Mouse (Mus musculus) inflammation-experienced regulatory T-cells, adult 6 months (primary cell): ENCODE measurements around the gene Fbxl2. TPM values are rescaled to one million over a fixed set of nuclear protein-coding genes. Genes with fewer than 3 reads are reported as not detected.

Source experiments
- ATAC-seq: one replicate; pipeline ENCODE4 v1.8.0; 2017
- polyA plus RNA-seq, 3 experiments: library from polyadenylated mRNA; unstranded; fragments of 100-300 nt; shearing (Covaris generic); gene quantifications; one replicate each; pipeline ENCODE4 v1.2.1; 2017

Fbxl2 gene
- polyA plus RNA-seq, 3 experiments from 2014 or later = 0.58 to 6.3 (median 1.2) TPM

DNA sequence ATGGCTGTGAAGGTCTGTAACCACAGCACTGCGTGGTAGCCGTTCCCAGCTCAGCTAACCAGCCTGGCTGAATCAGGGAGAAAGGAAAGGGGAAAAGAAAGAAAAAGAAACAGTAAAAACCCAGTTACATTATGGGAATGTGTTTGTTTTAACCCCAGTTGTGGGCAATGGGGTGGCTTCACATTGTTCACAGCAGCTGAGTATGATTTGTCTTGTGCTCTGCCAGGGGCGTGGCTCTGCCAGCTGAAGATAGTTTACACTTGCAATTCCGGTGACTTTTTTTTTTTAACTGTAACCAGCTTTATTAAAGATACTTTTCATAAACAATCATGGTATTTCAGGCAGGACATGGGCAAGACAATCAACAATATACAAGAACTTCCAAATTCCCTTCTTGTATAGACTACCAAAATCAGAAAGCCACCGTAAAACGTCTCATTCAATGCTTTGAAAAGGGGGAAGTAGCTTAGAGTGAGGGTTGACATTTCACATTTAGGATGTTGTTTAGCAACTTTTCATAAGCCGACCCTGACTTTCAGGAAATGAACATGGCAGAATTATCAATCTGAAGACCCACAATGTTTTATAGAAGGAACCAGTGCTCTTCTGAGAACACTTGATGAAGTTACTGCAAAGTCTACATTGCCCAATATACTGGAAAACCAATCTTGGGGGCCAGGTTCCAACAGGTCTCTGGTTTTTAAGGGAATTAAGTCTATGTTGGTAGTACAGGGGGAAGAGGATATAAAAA lies 26.8 kb downstream of the Fbxl2 start:
- ATAC-seq = no peak

DNA sequence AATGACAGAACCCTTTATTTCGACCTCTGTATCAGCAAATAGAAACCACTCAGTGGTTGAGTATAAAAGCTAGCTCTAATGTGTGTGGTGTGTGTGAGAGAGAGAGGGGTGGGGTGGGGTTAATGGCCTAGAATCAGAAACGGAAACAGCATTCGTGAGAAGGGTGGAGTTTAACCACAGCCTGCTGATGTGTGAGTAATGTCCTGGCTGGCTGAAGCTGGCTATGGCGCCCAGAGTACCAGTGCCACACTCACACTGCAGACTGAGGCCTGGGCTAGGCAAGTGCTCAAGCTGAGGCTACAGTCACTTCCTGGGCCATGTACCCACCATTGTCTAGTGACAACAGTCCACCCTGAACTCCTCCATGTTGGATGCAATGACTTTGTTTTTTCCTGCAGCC lies 29.6 kb downstream of the Fbxl2 start:
- ATAC-seq = no peak

DNA sequence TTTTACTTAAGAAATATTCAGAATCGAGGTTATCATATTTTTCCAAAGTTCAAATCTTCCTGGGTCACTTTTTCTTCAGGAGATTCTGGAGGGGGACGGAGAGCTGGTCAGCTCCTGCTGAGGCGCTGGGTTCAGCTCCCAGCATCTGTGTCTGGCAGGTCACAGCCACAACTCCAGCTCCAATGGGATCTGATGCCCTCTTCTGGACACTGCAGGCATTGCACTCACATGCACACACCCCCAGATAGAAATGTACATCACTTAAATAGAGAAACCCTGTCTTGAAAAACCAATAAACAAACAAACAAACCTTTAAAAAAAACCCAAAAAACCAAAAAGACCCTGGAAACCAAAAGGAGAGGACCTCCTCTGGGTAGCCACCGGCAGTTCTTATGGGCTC lies 30.3 kb downstream of the Fbxl2 start:
- ATAC-seq = no peak

DNA sequence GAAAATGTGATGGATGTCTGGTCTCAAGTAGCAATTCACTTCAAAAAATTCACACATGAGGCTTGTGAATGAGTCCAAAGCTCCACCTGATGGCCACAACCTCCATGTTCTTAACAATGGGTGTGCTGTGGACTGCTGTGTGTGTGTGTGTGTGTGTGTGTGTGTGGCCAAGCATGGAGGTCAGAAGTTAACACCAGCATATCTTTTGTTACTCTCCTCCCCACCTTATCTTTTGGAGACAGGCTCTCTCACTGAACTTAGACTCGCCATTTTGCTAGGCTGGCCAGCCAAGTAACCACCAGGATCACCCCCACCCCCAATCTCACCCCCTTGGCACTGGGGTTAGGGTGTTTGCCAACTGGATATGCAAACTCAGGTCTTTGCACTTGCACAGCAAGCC lies 32.0 kb downstream of the Fbxl2 start:
- ATAC-seq = no peak

DNA sequence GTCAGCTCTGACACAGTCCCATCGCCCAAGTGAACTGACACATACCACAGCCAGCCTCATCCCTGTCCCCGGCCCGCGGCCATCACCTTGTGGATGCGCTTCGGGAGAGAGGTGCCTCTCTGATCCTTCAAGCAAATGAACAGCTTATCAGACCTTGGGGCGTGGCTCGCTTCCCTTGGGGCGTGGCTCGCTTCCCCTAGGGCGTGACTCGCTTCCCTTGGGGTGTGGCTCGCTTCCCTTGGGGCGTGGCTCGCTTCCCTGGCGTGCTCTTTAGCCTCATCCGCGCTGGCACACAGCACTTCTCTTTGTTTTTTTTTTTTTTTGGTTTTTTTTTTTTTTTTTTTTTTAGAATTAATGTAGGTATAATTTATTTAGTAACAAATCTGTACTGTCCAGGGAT lies 34.8 kb downstream of the Fbxl2 start:
- ATAC-seq = no peak

DNA sequence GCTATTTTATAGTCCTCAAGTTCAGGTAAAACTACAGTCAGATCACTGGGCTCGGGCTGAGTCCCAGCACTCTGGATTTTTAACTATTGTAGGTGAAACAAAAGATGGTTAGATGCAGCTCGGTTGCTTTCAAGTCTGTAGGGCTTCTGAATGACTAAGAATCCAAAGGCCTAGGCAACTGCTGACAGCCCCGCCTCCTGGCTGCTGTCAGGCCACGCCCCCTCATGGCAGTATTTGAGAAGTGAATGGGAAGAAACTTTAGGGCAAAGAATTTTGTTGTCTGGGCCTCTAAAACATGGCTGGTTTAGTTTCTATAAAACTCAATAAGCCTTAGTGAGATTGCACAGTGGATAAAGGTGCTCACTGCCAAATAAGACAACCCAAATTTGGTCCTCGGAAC lies 36.5 kb downstream of the Fbxl2 start:
- ATAC-seq = no peak

DNA sequence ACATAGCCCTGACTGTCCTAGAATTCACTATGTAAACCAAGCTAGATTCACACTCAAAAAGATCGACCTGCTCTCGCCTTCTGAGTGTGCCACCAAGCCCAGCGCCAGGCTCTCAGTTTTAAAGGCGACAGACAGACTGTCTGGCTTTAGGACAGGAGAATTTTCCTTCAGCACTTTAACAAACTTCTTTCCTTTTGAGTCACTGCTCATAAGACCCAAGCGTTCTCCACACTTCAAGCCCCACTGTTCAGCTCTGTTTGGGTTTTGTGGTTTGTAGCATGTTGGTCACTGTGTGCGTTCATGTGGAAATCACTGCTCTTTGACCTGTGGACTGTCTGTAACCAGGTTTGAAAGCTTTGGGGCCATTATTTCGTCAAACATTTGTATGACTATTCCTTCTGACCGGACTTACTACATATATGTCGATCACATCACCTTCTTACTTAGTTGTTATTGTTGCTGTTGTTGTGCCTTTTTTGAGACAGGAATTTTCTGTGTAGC lies 38.1 kb downstream of the Fbxl2 start:
- no peak for ATAC-seq

DNA sequence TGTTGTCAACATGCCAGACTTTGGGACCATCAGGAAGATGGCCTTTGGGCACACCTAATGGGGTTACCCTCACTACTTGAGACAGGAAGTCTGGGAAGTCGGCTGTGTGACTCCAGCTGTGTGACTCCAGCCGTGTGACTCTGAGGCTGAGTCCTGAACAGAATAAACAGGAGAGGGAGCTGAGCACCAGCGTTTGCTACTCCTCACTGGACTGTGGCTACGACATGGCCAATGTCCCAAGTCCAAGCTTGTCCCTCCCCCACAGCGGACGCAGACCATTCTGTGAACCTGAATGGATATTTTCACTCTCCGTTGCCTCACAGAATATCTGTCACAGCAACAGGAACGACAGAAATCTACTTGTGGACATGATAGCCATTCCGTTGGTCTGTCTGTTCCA lies 39.2 kb downstream of the Fbxl2 start:
- no peak for ATAC-seq

DNA sequence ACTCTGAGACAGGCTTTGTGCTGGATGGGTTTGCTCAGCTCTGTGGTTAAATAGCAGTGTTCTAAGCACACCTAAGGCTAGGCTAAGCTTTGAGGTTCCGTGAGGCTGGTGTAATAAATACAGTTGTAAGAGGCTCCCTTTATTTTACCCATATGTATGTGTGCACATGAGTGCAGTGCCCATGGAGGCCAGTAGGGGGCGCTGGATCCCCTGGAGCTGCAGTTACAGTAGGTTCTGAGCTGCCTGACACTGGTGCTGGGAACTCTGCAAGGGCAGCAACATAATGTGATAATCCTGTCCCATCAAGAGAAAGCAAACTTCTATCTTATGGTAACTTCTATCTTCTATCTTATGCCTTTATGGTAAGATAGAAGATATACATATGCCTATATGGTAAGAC lies 47.7 kb downstream of the Fbxl2 start:
- ATAC-seq = no peak

DNA sequence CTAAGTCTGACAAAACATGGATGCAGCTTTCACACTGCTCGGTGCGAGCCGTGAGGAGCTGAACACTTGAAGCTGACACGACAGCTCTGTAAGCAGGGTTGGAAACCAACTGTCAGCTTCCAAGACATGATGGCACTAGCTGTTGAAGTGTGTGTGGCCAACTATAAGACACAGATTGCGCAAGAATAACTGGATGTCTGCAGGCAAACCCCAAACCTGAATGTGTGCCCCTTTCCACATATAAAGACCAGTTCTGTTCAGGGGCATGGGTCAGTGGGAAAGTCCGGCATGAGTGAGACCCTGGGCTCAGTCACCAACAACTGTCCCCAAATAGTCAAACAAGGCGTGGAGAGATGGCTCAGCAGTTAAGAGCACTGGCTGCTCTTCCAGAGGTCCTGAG lies 53.2 kb downstream of the Fbxl2 start:
- no peak for ATAC-seq

DNA sequence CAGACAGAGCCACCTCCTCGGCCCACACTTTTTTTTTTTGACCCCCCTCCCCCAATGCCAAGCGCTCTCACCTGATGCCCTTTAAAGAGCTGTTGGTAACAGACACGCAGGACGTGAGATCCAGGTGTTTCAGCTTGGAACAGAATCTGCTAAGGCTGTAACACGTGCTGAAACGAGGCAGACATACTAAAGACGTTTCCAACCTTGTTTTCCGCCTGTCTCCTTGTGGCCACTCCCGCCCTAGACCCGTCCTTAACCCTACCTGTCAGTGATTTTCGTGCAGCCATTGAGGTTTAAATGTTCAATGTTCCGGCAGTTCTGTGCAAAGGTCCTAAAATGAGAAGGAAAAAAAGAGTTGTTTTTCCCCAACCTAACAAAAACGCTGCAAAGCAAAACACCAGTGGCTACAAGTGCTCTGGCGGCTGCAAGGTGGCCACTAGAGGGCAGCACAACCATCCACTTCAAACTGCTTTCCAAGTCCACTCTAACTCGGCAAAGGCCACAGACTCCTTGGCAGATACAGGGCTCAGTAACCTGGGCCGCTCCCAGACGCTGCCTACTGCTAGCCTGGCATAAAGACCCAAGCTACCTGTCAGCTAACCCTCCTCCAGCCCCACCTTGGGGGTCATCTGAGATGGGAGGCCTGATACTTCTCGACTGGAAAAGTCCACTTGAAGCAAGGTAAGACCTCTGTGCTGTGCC lies 55.3 kb downstream of the Fbxl2 start:
- peak; percentile 60 for ATAC-seq

DNA sequence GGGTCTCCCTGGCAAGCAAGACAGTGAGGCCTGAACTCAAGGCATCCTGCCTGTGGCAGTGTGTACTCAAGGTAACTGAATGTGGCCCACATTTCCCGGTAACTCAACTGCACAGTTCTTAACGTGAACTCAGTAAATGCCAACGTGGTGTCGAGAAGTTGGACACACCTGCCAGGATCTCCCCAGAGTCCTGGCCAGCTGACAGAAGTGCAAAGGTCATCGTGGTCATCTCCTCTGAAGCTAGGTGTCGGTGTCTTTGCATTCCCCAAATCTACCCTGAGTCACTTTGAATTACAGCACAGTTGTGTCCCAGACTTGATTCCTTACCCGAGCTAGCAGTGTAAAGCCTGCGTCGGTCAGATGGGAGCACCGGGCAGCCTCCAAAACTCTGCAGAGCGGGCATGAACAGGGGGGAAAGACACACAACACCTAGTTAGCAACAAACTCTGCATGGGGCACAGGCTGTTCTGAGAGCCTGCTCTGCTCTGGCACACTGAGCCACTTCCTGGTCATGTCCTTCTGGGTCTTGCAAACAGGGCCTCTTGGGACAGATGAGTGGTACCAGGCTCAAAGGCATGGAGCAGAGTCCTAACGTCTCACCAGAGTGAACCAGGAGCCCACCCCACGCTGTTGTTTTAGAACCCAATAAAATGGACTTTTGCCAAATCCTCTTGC lies 60.9 kb downstream of the Fbxl2 start:
- no peak for ATAC-seq

DNA sequence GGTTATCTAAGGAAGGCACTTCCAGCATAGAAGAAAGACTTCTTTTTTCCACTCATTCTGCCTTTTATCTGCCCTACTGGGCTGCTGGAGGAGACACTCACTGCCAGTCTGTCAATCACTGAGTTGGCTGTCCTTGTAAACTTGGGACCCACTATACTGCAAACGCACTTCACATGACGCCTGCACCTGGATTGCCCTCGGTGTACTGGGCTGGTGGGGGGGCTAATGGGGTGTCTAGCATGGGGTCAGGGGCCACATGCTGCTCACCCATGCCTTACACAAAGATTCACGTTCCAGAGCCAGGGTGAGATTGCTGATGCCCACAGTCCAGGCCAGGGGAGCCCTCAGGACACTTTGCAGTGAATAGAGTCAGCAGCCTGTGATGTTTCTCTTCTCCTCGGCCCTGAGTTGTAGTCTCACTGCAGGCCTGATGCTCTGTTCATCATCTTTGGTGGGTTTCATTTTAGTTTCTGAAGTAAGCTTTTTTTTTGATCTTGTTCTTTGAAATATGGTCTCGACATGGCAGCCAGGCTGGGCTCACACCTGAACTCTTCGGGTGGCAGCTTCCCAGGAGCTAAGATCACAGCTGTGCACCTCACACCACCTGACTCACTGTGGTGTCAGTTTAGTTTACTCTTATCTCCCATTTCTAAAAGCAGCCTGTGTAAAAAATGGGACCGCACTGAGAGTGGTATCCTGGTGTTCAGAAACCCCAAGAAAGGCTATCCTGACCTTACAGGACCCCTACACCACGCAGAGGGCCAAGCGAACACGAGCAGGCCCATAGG lies 62.9 kb downstream of the Fbxl2 start:
- ATAC-seq = no peak

DNA sequence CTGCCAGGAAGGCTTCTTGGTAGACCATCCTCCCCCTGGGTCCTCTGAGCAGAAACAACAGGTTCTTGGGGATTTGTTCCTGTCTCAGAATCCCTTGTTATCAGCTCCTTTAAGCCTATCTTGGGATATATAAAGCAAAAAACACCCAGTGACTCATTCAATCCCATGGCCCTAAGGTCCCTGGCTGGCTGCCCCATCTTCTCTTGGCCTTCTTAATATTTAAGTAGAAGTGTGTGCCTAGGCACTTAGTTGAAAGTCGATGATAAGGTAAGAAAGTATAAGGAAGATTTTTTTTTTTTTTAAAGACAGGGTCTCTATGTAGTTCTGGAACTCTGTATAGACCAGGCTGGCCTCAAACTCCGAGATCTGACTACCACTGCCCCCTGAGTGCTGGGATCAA lies 63.5 kb downstream of the Fbxl2 start:
- ATAC-seq = no peak

DNA sequence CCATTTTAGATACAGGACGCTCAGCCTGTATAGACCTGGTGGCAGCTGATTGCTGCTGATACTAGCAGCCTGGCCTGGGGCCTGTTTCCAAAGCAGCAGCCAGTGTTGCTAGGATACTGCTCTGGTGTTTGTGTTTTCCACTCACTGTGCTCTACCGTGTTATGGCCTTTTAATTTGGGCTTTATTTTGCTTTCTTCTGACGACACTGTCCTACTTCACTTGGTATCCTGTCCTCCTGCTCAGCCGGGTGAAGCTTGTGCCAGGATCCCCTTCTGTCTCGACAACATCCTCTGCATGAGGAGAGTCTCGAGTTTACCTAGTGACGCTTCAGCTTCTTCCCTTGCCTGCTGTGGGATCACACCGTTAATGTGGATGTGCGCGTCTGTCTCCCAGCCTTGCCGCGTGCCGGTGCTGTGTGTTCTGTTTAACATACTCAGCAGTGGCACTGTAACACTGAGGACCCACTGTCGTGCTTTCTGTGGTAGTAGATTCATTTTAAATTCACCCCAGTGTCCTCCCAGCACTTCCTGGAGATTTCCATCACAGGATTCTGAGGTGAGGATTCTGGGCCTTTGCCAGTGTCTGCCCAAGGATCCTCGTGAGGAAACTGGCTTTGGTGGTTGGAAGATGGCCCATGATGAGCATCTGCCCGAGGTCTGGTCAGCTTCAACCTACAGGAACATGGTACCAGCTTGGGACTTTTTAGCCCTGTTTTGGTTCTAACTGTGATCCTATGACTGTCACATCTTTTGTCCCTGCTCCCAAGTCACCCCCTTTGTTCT lies 64.7 kb downstream of the Fbxl2 start:
- ATAC-seq = no peak

DNA sequence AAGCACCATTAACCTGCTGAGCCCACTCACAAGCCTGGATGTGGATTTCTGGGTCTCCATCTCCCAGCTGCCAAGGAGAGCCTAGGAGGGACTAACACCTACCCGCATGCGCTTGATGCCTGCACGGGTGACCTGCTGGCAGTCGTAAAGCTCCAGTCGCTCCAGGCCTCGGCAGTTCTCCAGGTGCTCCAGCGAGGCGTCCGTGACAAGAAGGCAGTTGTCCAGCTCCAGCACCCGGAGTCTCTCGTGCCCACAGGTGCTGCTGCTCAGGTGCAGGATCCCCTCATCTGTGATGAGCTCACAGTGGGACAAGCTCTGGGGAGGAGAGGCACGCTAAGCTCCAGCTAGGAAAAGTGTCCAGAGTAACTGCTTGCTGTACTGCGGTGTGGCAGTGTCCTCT lies 66.6 kb downstream of the Fbxl2 start:
- no peak for ATAC-seq

DNA sequence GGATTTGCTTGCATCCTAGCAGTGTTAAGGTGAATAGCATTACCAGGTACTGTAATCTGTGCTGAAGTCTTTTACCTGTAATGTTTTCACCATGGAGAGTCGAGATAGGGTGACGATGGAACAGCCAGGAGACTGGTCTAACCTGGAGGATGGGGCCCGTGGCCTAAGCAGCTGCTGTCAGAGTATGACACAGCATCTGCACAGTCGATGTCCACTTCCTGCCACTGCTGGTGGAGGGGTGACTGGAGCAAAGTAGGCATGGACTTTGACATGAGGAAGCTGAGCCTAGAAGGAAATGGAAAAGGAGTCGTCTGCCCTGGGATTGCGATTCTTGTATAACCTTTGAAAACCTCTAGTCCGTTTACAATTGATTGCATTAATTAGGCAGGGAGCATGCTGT lies 67.3 kb downstream of the Fbxl2 start:
- no peak for ATAC-seq

DNA sequence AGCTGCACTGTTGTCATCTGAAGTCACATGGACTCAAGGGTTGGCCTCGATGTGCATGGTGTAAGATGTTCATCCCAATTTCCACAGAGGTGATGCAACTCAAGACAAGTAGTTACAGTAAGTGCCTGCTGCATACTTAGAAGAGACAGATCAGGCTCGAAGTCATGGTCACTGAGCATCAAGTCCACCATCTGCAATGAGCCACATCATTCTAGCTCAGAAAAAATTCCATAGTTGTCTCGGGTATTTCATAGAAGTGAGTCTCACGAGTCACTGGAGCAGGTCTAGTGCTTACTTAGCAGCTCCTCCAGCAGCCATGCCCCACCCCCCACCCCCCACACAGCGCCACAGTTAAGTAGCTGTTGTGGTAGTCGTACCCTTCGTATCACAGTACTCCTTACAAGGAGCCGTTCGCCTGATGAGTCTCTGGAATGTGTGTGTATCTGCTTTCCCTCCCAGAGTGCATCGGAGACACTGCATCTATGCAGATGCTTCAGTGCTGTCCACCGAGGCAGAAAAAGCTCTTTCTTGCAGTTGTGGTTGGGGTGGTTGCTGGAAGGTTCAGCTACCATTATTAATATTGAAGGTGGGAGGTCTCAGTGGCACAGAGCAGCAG lies 68.7 kb downstream of the Fbxl2 start:
- no peak for ATAC-seq

DNA sequence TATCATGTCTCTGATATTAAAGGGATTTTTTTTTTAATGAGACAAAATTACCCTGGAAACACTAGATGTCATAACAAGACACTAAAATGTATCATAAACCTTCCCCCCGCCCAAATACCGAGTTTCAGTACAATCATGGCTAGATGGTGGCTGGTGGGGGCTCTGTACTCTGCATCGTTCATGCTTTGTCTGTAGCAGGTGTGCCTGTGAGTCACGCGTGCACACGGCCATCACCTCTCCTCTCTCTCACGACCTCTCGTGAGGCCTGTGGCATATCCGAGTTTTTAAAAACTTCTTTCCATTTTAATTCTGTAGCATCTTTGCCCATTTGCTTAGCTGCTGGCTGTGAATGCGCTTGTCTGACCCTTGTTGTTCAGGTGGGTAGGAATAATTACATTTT lies 69.7 kb downstream of the Fbxl2 start:
- no peak for ATAC-seq

DNA sequence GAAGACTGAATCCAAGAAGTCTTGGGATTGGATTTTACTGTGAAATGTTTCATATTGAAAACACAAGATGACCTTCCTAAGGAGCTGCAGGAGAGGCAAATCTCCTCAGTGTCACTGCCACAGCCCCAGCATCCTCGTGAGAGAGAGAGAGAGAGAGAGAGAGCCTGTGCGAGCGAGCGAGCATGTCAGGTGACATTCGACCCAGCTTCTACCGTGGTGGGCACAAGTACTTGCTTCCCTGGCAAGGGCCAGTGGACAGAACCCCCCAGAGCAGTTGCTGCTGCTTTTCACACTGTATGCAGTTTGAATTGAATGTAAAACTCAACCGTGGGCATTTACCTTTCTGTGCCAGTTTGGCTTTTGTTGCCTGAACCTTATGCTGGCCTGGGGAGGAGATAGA lies 70.5 kb downstream of the Fbxl2 start:
- ATAC-seq = no peak

DNA sequence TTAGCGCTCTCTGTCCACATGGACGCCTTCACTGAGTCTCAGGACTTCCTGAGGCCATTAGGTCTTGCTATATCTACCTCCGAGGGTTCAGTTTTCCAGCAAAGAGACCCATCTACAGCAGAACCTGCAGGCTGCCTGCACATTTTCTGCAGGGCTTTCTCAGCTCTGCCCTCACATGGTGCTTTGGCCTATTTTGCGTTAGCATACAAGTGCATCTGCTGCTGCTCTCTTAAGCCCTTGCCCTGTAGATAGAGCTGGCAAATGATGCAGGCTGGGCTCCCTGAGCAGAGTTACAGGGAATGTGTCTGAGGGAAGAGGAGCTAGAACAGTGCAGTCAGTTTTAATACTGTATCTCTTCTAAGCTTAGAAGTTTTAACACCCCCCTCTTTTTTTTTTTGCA lies 71.0 kb downstream of the Fbxl2 start:
- ATAC-seq = no peak

DNA sequence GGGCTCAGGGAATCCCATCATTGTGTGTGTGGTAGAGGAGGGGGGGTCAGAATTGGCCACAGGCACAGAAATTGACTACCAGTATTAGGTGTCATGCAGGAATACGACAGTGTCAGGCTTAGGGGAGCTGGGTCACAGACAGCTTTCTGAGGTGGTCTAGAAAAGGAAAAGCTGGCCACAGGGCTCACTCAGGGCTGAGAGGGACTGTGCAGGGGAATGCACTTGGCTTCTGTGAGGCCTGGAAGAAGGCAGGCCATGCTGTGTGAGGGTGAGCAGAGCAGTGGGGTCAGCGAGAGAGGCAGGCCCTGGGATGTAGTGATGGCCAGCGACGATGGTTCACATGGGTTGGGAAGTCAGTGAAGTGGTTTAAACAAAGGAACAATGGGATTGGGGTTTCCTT lies 72.1 kb downstream of the Fbxl2 start:
- no peak for ATAC-seq
